Mouse (Mus musculus) testis, adult 2 months (tissue): ENCODE results near the gene Chst8. TPM values are rescaled to one million over a fixed set of nuclear protein-coding genes. Genes with fewer than 3 reads are reported as not detected.

Experiments used
- H3K27ac ChIP-seq: fragments of 200-500 bp; 2 replicates; pipeline ENCODE4 v1.5.1; 2012; ENCODE audit warnings: low read depth, low read length; ENCODE audit not compliant: control insufficient read depth, insufficient read depth
- H3K27me3 ChIP-seq: fragments of 200-500 bp; 2 replicates; pipeline ENCODE4 v1.6.1; 2012; ENCODE audit warnings: mild to moderate bottlenecking, low read length, moderate library complexity; ENCODE audit not compliant: control insufficient read depth, insufficient read depth
- H3K36me3 ChIP-seq: fragments of 200-500 bp; 2 replicates; pipeline ENCODE4 v1.6.1; 2012; ENCODE audit warnings: mild to moderate bottlenecking, low read length; ENCODE audit not compliant: control insufficient read depth, insufficient read depth
- H3K4me1 ChIP-seq: fragments of 200-500 bp; 2 replicates; pipeline ENCODE4 v1.6.1; 2012; ENCODE audit warnings: low read length; ENCODE audit not compliant: control insufficient read depth, insufficient read depth
- H3K4me3 ChIP-seq: fragments of 200-500 bp; 2 replicates; pipeline ENCODE4 v1.5.1; 2012; ENCODE audit warnings: low read depth, mild to moderate bottlenecking, low read length, moderate library complexity, mixed read lengths; ENCODE audit not compliant: control insufficient read depth
- CTCF ChIP-seq: fragments of 200-500 bp; IDR thresholded peaks from 2 replicates; pipeline ENCODE4 v1.5.1; 2012; ENCODE audit warnings: low read depth, mild to moderate bottlenecking, inconsistent platforms, low read length, moderate library complexity; ENCODE audit not compliant: control insufficient read depth, insufficient read depth, insufficient replicate concordance
- POLR2A ChIP-seq: fragments of 200-500 bp; IDR thresholded peaks from 2 replicates; pipeline ENCODE4 v1.6.1; 2012; ENCODE audit warnings: low read depth, mild to moderate bottlenecking, inconsistent platforms, low read length, moderate library complexity; ENCODE audit not compliant: control insufficient read depth
- polyA plus RNA-seq: library from polyadenylated mRNA; depleted of rRNA; stranded (reverse); fragments of >200 nt; gene quantifications from 2 replicates; pipeline ENCODE4 v1.2.3, GENCODE M21; 2012

Gene Chst8
- polyA plus RNA-seq, 1 experiment = not detected

- Histone ChIP-seq H3K36me3 (no peaks in the 10 kb centered on the region), H3K4me3 (no peak overlapping the region), H3K27ac (no peak overlapping the region), H3K4me1 (no peaks in the 10 kb centered on the region; the same call in 1 of the 2 replicates), H3K27me3 (no peaks in the 10 kb centered on the region)
- TF ChIP-seq CTCF (no peak), POLR2A (no peak)
Observed at GRCm38 (mm10) chr7:34722151-34722550, 90.4 kb downstream of the Chst8 start.

- no peaks in the 10 kb centered on the region for H3K27me3 ChIP-seq
- no peaks in the 10 kb centered on the region for H3K36me3 ChIP-seq
- H3K4me3 ChIP-seq = peak overlapping the region; percentile 17
- TF ChIP-seq POLR2A (no peak), CTCF (no peak)
- no peaks in the 10 kb centered on the region; the same call in 1 of the 2 replicates for H3K4me1 ChIP-seq
- no peak overlapping the region for H3K27ac ChIP-seq
Observed at GRCm38 (mm10) chr7:34721650-34722048, 90.9 kb downstream of the Chst8 start.

- H3K27ac ChIP-seq = no peak overlapping the region
- H3K4me1 ChIP-seq = no peaks in the 10 kb centered on the region; the same call in 1 of the 2 replicates
- no peaks in the 10 kb centered on the region for H3K36me3 ChIP-seq
- TF ChIP-seq CTCF (no peak), POLR2A (no peak)
- H3K4me3 ChIP-seq = peak overlapping the region; percentile 54
- no peaks in the 10 kb centered on the region for H3K27me3 ChIP-seq
Observed at GRCm38 (mm10) chr7:34720882-34721649, 91.4 kb downstream of the Chst8 start.

- no peaks in the 10 kb centered on the region for H3K36me3 ChIP-seq
- H3K27ac ChIP-seq = no peak overlapping the region
- no peaks in the 10 kb centered on the region; the same call in 1 of the 2 replicates for H3K4me1 ChIP-seq
- H3K4me3 ChIP-seq = peak overlapping the region; percentile 65
- TF ChIP-seq CTCF (peak; percentile 86; the same call in 1 of the 2 replicates), POLR2A (no peak)
- H3K27me3 ChIP-seq = no peaks in the 10 kb centered on the region
Observed at GRCm38 (mm10) chr7:34719599-34719998, 92.9 kb downstream of the Chst8 start.

GRCm38 (mm10) chr7:34718651-34719050 is 93.9 kb downstream of the Chst8 start:
- Histone ChIP-seq H3K4me1 (no peaks in the 10 kb centered on the region; the same call in 1 of the 2 replicates), H3K27me3 (no peaks in the 10 kb centered on the region), H3K27ac (no peak overlapping the region), H3K4me3 (peak overlapping the region; percentile 65), H3K36me3 (no peaks in the 10 kb centered on the region)
- TF ChIP-seq POLR2A (no peak), CTCF (no peak)

GRCm38 (mm10) chr7:34717161-34717810 is 95.2 kb downstream of the Chst8 start:
- Histone ChIP-seq H3K4me1 (no peaks in the 10 kb centered on the region; the same call in 1 of the 2 replicates), H3K4me3 (no peak overlapping the region)
- TF ChIP-seq CTCF (no peak), POLR2A (no peak)

GRCm38 (mm10) chr7:34714848-34715460 is 97.6 kb downstream of the Chst8 start:
- no peak overlapping the region for H3K27ac ChIP-seq
- H3K4me1 ChIP-seq = no peaks in the 10 kb centered on the region; the same call in 1 of the 2 replicates
- TF ChIP-seq CTCF (no peak), POLR2A (no peak)
- H3K4me3 ChIP-seq = no peak overlapping the region
- no peaks in the 10 kb centered on the region for H3K36me3 ChIP-seq
- H3K27me3 ChIP-seq = no peaks in the 10 kb centered on the region

More at GRCm38 (mm10) chr7:34717161-34717810, 95.2 kb downstream of the Chst8 start:
- Histone ChIP-seq H3K27ac (no peak overlapping the region), H3K27me3 (no peaks in the 10 kb centered on the region), H3K36me3 (no peaks in the 10 kb centered on the region)
